Mouse (Mus musculus) bone marrow, adult 2 months (tissue): ENCODE measurements around the gene Mthfd2l.

ENCODE experiments used
- CTCF ChIP-seq: fragments of 200-500 bp; IDR thresholded peaks from 2 replicates; pipeline ENCODE4 v1.5.1; 2011; ENCODE audit warnings: low read length, control low read depth; ENCODE audit not compliant: control insufficient read depth, insufficient read depth
- POLR2A ChIP-seq: fragments of 200-500 bp; IDR thresholded peaks from 2 replicates; pipeline ENCODE4 v1.6.1; 2011; ENCODE audit warnings: low read depth, mild to moderate bottlenecking, control low read depth, low read length, borderline replicate concordance; ENCODE audit not compliant: control insufficient read depth

DNA sequence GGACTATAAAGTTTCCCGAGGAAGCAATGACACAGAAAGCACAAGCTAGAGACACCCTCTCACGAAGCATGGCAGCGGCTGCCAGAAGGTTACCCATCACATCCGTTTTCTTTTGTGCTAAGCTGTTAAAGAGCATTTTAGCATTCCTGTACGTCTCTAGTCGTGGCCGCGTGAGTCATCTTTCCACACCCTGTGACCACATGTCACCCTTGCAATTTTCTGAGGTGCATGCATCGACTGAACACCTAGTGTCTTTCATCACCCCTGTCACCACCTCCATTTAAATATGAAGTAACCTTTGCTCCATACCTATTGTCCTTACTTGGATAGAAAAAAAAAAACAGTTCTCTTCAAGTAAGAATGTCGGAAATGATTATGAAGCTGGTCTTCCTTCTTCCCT is 84.3 kb downstream of the Mthfd2l start:
- no peak for TF ChIP-seq CTCF
- no peak for TF ChIP-seq POLR2A
